Mouse (Mus musculus): ENCODE results near the gene Zbtb1.
A peak's percentile ranks its signal among the peaks of the same experiment; 100 is the strongest.

DNA sequence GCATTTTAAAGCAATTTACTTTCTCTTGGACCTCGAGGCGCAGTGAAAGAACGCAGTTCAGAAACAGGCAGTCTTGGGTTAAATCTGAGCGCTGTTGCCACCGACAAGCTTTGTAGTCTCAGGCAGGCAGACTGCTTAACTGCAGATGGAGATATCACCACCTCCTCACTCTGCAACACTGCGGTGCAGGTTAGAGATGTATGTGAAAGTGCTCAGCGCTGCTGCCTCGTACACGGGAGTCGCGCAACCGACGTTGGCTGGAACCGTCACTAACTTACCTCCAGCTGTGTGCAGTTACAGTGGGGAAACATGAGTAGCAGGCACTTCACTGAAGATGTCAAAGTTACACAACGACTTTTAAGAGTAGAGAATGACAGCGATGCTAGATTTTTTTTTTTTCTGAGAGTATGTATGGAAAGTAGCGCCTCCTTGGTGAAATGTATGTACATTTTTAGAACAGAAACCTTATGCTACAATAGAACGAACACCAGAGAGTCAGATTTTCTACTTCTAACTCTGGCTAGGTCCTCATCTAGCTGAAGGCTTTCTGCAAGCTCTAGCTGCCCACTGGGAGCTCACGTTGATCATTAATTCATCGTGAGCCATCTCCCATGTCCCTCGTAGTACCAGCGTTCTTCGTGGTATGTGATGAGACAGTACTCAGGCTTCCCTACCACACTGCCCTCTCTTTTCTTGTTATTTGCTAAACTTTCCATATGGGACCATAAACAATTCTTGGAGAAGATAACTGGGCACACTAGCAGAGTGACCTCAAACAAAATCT, 43.4 kb upstream of the Zbtb1 start:
- TF ChIP-seq CTCF (IDR thresholded peaks at IDR 0.05): no peak
- peak; percentile 27; the same call in 1 of the 2 replicates for TF ChIP-seq EP300 (IDR thresholded peaks at IDR 0.05)
